Mouse (Mus musculus): ENCODE results near the gene Rragb.

- peak; percentile 27; the same call in 1 of the 2 replicates for TF ChIP-seq CTCF (IDR thresholded peaks at IDR 0.05; ENCODE audit: borderline replicate concordance, extremely low read depth, insufficient read depth, insufficient read length)
- no peak for TF ChIP-seq POLR2A (IDR thresholded peaks at IDR 0.05; ENCODE audit: borderline replicate concordance, extremely low read depth, insufficient read depth, insufficient read length, poor library complexity, severe bottlenecking)
Observed at GRCm38 (mm10) chrX:153174786-153175185, 35.0 kb downstream of the Rragb start.

All from brain, embryonic 14.5 days (tissue).